Mouse (Mus musculus) left cerebral cortex, postnatal 10 days (tissue): Measurements from ENCODE around the gene Tmem92. TPM values are rescaled to one million over a fixed set of nuclear protein-coding genes. Genes with fewer than 3 reads are reported as not detected.

Experiments used
- DNase-seq, 2 experiments: peaks; one replicate each; pipeline ENCODE4 v3.0.0; 2021 to 2022; ENCODE audit warnings: low spot score in 2 of 2, mixed read lengths in 1 of 2; ENCODE audit errors: extremely low spot score in 1 of 2
- intact Hi-C: fragments of 180-260 bp; cut with DNase I; formaldehyde crosslinking; loops from one replicate; pipeline ENCODE4 v1.15.1; 2025
- total RNA-seq, 2 experiments: library from RNA; stranded (reverse); gene quantifications; 2 replicates each; pipeline ENCODE4 v1.2.3; 2021

The Tmem92 gene
- total RNA-seq, 2 experiments from 2014 or later = 0.21 to 0.61 TPM

DNA sequence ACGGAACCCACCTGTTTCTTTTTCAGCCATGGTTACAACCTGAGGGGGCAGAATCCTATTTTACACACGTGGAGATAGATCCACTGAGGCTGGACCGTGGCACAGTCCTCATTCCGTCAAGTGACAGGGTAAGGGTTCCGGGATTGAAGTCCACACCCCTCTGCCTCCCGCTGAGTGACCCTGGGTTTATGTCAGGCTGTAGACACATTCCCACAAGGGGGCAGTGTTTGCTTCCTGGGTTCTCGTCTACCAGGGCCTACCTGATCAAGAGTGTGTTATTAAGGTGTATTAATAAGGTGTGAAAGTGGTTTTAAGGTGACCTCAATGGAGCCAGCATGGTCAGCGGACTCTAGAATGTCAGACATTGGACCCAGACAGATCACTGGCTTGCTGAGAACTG is 49.7 kb downstream of the Tmem92 start:
- peak in 1 of 2 experiments; percentile 49 for DNase-seq
- intact Hi-C loops = loop anchor here (5.0 kb wide), 1 partner anchor 55 kb away; no protein-coding TSS in a partner anchor

DNA sequence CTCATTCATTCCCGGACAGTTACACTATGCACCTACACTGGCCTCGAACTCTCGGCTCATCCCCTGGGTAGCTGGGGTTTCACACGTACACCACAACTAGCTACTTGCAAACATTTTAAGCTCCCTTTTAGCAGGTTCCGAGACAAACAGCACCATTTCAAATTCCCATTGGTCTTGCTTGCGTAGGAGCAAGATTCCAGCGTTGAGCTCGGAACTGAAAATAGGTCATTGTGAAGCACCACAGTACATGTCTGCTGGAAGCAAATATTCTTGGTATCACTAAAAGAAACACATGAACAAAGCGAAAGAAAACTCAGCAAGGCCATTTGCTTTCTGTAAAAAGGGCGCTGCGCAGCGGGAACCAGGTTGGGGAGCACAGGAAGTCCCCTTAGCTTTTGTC is 51.3 kb downstream of the Tmem92 start:
- intact Hi-C loops = loop anchor here (2.0 to 5.0 kb wide), 3 partner anchors 56 to 240 kb away; partner anchors contain the start of gene Col1a1

DNA sequence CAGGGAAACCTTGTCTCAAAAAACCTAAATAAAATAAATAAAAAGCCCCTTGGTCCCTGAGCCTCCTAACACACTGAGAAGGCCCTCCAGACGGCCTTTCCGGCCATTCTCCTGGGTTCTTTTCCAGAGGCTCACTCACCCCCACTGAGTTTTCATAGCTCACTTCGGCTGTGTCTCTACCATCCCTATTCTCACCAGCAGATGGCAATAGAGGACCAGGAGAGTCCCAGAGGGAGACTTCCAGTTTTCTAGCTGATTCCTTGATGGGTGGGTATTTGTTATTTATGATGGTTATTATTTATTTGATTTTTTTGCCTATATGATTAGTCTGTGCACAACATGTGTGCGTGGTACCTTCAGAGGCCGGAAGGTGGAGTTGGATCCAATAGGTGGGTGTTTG is 52.2 kb downstream of the Tmem92 start:
- intact Hi-C loops = loop anchor here (2.0 to 5.0 kb wide), 3 partner anchors 57 to 241 kb away; partner anchors contain the start of gene Col1a1
- peak; percentile 65 to 75 for DNase-seq

More for the DNA sequence above, 51.3 kb downstream of the Tmem92 start:
- DNase-seq = no peak

DNA sequence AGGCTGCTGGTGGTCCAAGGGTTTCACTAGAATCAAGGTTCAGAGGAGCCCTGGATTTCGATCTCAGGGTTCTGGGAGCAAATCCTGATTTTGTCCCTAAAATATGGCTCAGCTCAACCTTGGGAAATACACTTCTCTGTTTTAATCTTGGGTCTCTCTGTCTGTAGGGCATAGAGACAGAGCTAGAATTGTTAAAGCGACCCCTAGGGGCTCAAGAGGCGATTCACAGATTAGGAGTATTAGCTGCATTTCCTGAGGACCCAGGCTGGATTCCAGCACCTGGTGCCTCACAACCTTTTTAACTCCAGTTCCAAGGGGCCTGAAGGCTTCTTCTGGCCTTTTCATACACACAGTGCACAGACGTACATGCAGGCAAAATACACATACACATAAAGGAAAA is 52.9 kb downstream of the Tmem92 start:
- intact Hi-C loops = no loop called here
- DNase-seq = no peak

DNA sequence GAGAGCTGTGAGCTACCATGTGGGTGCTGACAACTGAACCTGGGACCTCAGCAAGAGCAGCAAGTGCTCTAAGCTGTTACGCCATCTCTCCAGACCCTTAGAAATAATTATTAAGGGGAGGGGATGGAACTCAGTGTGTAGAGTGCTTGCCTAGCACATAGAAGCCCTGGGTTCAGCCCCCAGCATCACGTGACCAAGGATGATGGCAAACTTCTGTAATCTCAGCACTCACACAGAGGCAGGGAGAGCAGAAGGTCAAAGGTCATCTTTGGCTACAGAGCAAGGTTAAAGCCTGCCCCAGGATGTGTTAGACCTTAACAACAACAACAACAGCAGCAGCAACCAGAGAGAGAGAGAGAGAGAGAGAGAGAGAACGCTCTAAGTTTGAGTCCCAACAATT is 54.0 kb downstream of the Tmem92 start:
- intact Hi-C loops = no loop called here
- DNase-seq = no peak

DNA sequence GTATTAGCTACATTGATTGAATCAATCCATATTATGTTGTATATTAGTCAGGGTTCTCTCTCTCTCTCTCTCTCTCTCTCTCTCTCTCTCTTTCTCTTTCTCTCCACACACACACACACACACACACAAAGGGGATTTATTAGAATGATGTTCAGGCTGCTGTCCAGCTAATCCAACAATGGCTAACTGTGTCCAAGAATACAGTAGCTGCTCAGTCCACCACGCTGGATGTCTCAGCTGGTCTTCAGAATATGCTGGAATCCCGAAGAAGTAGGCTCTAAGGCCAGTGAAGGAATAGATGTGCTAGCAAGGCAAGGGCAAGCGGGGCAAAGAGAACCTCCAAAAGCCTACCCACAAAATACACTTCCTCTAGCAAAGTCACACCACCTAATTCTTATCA is 55.2 kb downstream of the Tmem92 start:
- intact Hi-C loops = no loop called here

More for the DNA sequence above, 55.2 kb downstream of the Tmem92 start:
- no peak for DNase-seq

Other genes with a start within 250 kb of the Tmem92 start
- 10 to 100 TPM; 15.9 to 18.7 TPM for gene Rsad1, start 233.4 kb downstream of the Tmem92 start, total RNA-seq
- under 1 TPM; 0.26 to 0.49 TPM for gene Chad, start 217.7 kb downstream of the Tmem92 start, total RNA-seq
- gene Acsf2, start 180.8 kb downstream of the Tmem92 start, total RNA-seq = 10 to 100 TPM; 13.8 to 16.3 TPM
- gene Lrrc59, start 152.9 kb downstream of the Tmem92 start, total RNA-seq = 10 to 100 TPM; 91.5 to 94.8 TPM
- gene Mrpl27, start 128.9 kb downstream of the Tmem92 start, total RNA-seq = 10 to 100 TPM; 59.6 to 60.8 TPM
- gene Eme1, start 128.7 kb downstream of the Tmem92 start, total RNA-seq = under 1 TPM; 0.28 to 0.86 TPM
- 10 to 100 TPM; 21.8 to 25.7 TPM for gene Xylt2, start 105.2 kb downstream of the Tmem92 start, total RNA-seq
- gene Gm11541, start 78.2 kb downstream of the Tmem92 start, total RNA-seq = not detected
- gene Cdc34b, start 40.9 kb downstream of the Tmem92 start, total RNA-seq = under 1 TPM in 1 of 2 experiments, not detected in 1; 0.28 TPM
- gene Col1a1, start 153.5 kb upstream of the Tmem92 start, total RNA-seq = 10 to 100 TPM; 53.2 to 64.0 TPM
- not detected for gene Hils1, start 184.9 kb upstream of the Tmem92 start, total RNA-seq
- under 1 TPM in 1 of 2 experiments, not detected in 1; 0.41 TPM for gene Sgca, start 193.6 kb upstream of the Tmem92 start, total RNA-seq
- 100 to 1,000 TPM; 388 to 414 TPM for gene Ppp1r9b, start 208.3 kb upstream of the Tmem92 start, total RNA-seq
- 10 to 100 TPM; 98.6 to 99.6 TPM for gene Samd14, start 227.2 kb upstream of the Tmem92 start, total RNA-seq